Mouse (Mus musculus) embryo, embryonic 9.5 days (tissue): ENCODE data around the gene Cryzl1.
"Not testable (repeated sequence)": the region's sequence is repeated elsewhere in the genome, so short reads cannot be mapped to it uniquely, and the experiment has no call there.

Experiments
- DNase-seq: peaks from one replicate; pipeline ENCODE4 v3.0.0-alpha.2; 2017; ENCODE audit errors: extremely low spot score

Cryzl1 gene

DNA sequence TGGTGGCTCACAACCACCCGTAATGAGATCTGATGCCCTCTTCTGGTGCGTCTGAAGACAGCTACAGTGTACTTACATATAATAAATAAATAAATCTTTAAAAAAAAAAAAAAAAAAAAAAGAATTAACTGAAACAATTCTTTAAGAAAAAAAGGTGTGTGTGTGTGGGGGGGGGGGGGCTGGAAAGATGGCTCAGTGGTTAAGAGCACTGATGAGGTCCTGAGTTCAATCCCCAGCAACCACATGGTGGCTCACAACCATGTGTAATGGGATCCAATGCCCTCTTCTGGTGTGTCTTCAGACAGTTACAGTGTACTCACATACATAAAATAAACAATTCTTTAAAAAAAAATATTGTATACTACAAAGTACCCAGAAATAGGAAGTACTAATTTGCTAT is 83.4 kb downstream of the Cryzl1 start:
- DNase-seq, result not testable (repeated sequence)

- DNase-seq, result no peak
Measured at GRCm38 (mm10) chr16:91644901-91645300, 83.9 kb downstream of the Cryzl1 start.

- no peak for DNase-seq
Measured at GRCm38 (mm10) chr16:91640171-91640570, 88.6 kb downstream of the Cryzl1 start.

DNA sequence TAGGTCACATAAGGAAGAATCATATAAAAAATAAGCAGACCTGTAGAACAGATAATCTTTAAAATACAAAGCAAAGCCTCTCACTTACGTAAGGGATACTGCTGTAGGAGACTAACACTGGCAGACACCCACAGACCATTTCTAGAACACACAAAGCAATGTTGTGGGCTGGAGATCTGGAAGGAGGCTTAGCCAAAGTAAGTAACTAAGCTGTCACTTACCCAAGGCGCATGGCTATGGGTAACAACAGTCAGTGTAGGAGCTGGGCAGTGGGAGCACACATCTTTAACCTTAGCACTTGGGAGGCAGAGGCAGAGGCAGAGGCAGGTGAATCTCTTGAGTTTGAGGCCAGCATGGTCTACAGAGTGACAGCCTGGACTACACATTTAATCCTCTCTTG is 89.1 kb downstream of the Cryzl1 start:
- DNase-seq, result no peak
